Mouse (Mus musculus) v-Abl transformed pro-B cells (cell line): Measurements from ENCODE around the gene Pard6b.

Source experiments
- in situ Hi-C, 2 experiments: fragments of 400-800 bp; cut with MboI; formaldehyde crosslinking; loops; one replicate each; pipeline ENCODE4 v1.15.1; 2025; ENCODE audit not compliant: unreplicated experiment in 2 of 2

The Pard6b gene

DNA sequence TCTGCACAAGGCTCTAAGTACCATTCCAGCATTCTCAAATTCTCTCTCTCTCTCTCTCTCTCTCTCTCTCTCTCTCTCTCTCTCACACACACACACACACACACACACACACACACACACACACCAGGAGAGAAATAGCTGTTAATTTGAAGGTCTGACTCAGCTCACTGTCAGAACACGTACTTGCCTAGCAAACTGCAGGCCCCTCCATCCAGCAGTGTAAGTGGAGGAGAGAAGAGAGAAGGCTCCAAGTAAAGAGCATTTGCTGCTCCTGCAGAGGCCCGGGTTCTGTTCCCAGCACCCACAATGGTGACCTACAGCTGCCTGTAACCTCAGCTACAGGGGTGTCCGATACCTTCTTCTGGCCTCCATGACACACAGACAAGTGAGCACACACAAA is 37.7 kb downstream of the Pard6b start:
- in situ Hi-C loops: loop anchor here (5.0 to 25.0 kb wide), 8 partner anchors 89 to 1976 kb away; partner anchors contain the start of genes Adnp (in 2 of the 2) and Zfp64 (in 1 of the 2)

DNA sequence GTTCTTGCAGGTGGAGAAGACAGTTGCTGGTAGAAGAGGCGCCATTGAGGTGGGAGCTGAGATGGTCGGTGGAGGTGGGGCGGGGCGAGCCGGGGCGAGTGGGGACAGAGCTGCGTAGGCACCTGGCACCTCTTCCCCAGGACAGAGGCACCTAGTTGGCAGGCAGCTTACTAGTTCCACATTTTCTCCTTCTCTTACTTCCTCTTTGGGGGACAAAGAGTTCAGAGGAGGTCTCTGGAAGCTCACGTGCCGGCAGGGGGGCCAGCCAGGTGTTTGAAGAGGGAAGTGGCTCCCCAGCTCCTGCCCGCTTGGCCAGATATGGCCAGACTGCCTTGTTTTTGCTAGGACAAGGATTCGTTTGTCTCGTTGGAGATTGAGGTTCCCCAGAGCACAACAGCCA is 38.3 kb downstream of the Pard6b start:
- in situ Hi-C loops: loop anchor here (5.0 to 25.0 kb wide), 8 partner anchors 88 to 1976 kb away; partner anchors contain the start of genes Adnp (in 2 of the 2) and Zfp64 (in 1 of the 2)

DNA sequence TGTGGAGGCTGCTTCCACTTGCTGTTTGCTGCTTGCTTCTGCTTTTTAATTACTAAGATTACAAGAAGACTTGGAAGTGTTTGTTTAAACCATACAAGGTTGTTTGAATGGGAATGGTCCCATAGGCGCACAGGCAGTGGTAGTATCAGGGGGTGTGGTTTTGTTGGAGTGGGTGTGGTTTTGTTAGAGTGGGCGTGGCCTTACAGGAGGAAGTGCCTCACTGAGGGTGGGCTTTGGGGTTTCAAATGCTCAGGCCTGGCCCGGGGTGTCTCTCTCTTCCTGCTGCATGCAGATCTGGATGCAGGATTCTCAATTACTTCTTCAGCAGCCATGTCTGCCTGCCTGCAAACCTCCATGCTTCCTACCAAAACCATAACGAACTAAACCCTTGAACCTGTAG is 40.1 kb downstream of the Pard6b start:
- in situ Hi-C loops: loop anchor here (25.0 kb wide), 5 partner anchors 91 to 1966 kb away; partner anchors contain the start of genes Adnp (in 1 of the 2) and Zfp64 (in 1 of the 2)

DNA sequence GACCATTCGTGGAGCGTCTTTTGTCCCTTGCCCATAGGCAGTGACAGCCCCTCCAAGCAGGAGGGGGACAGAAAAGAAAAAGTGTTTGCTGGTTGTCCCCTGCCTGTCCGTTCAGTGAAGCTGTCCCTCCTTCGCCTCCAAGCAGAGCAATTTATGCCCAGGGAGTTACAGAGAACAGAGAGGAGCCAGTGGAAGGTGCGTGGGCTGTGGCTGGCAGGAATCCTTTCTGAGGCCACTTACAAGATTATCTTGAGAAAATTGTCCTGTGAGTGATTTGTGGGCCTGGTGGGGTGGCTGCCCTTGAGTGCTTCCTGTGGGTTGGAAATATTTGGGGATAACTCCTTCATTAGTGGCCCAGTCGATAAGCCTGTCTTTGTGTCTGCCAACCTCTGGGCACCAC is 42.8 kb downstream of the Pard6b start:
- in situ Hi-C loops: loop anchor here (25.0 kb wide), 5 partner anchors 89 to 1964 kb away; partner anchors contain the start of genes Adnp (in 1 of the 2) and Zfp64 (in 1 of the 2)

DNA sequence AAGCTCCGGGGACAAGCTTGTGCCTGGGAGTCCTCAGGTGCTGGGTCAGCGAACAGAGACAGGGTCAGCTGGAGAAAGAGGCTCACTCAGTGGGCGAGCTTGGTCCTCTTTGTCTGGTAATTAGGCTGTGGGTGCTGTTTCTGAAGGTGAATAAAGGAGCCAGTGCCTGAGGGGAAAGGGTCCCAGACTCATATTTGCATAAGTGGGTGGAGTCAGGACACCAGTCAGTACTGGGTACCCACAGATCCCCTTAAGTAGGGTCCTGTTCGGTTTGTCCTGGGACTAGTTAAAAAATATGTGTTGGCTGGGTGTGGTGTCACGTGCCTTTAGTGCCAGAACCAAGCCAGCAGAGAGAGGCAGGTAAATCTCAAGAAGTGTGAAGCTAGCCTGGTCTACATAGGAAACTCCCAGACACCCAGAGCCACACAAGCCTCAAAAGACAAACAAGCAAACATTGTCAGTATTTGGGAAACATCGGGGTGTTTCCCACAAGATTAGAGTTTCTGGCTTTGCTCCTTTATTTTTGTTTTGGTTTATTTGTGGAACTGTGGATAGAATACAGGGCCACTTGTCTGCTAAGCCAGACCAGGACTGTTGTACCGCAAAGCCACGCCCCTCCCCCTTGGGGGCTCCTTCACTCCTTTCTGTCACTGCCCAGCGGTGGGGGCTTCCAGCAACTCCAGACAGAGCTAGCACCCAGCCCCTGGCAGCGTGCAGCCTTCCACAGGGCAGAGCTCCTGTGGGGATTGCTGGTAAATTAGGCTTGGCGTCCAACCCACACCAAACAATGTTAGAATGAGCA is 44.7 kb downstream of the Pard6b start:
- in situ Hi-C loops: no loop called here

DNA sequence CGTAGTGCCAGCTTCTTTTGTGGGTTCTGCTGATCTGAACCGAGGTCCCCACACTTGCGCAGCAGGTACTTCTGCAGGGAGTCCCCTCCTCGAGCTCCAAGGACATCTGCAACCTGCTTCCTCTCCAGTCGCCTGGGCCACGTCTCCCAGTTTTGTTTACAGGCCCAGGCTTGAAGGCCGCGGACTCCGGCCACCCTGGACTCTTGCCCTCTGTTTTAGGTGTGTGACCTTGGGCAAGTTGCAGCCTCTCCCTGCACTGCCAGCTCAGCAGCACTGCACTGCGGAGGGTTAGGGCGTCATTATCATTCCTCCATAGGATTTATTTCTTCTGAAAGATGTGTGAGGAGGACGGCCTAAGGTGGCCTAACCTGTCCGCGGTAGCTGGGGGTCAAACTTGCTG is 47.0 kb downstream of the Pard6b start:
- in situ Hi-C loops: no loop called here

DNA sequence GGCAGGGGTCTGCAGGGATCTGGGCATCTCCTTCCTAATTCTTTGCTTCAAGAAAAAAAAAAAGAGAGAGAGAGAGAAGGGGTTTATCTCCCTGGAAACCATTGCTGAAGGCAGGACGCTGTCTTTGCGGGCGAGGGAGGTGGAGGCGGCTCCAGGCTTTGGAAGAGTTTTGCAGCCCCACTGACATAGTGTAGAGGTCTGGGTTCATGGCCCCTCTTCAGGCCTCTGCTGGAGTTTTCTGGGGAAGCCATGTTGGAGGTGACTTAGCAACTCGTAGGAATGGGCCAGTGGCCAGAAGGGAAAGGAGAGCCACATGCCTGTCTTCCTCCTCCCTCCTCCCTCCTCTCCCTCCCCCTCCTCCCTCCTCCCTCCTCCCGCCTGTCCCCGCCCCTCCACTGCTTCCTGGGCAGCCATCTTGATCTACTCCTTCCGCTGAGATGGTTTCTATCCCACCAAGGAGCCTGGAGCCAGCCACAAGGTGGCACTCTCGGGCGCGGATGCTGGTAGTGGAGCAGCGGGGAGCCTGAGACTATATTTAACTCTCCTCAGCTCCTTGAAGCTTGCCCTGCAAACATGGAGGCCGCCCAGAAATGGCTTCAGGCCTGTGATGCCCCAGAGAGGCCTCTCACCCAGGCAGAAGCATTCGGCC is 47.5 kb downstream of the Pard6b start:
- in situ Hi-C loops: no loop called here

- in situ Hi-C loops: no loop called here
Observed at GRCm38 (mm10) chr2:168130046-168130445, 49.2 kb downstream of the Pard6b start.

DNA sequence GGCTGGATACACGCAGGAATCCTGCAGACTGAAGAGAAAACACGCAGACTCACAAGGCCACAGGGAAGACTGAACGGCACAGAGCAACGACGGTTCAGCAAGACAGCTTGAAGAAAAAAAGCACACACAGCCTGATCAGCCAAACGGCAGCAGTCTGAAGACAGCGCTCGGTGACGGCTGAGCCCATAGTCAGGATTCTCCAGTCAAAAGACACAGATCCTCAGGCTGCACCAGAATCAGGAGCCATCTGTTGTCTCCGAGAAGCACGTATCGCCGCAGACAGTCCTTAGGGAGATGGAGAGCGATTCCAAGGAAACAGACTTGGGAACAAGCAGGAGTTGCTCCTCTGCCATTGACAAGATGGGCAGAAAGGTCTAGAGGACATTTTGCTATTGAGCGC is 56.4 kb downstream of the Pard6b start:
- in situ Hi-C loops: no loop called here

DNA sequence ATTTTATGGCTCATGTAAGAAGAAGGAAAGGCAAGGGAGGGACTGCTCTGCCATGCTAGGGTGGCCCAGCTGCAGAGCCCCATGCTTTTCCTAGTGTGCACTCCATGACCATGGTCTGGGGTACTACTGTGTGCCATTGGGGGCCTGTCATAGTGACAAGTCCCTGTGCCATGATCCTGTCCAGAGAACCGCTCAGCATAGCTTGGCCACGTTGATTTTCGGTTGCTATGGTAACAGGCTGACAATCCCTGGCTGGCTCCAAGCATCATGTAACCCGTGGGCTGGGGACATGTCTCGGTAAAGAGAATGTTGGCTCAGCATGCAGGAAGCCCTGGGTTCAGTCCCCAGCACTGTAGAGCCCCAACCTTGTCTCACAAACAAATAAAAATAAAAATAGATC is 63.0 kb downstream of the Pard6b start:
- in situ Hi-C loops: no loop called here

DNA sequence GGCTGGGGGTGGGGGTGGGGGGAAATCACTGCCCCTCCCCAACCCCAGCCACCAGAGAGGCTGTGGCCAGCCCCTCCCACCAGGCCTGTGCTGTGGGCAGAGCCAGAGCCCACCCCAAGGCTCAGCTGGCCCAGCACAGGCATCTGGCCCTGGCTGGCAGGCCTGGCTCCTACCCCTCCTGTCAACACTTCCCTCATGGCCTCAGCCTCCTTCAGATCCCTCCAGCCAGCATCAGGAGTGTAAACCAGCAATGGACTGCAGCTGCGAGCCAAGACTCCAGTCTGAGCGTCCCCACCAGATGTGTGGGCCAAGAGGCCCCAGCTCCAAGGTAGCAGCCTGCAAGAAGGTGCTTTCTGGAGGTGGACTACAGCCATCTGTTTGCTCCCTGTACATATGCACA is 64.6 kb downstream of the Pard6b start:
- in situ Hi-C loops: no loop called here

DNA sequence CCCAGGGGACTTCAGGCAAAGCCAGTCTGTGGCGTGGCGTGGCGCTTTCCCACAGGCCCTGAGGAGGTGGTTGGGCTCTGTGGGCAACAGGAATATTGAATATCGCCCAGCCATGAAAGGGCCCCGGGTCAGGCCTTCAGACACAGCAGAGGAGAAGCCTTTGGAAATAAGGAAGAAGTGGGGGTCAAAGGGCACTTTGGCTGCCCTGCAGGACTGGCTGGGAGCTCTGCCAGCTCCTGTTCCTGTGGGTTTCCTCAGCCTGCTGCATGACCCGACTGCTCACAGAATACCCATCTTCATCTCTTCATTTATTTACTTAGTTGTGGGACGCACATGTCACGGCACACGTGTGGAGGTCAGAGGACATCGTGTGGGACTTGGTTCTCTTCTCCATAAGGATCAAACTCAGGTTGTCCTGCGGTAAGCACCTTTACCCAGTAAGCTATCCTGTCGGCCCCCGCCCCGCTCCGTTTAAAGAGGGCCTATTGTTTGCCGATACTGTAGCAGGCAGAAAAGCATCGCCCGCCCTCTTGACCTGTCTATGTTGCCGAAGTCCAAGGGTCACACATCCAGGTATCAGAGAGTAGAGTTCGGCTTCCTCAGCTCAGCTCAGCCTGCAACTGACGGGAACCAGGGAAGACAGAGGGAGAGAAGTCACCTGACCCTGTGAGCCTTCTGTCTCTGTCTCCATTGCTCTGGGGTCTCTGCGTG is 67.1 kb downstream of the Pard6b start:
- in situ Hi-C loops: no loop called here

DNA sequence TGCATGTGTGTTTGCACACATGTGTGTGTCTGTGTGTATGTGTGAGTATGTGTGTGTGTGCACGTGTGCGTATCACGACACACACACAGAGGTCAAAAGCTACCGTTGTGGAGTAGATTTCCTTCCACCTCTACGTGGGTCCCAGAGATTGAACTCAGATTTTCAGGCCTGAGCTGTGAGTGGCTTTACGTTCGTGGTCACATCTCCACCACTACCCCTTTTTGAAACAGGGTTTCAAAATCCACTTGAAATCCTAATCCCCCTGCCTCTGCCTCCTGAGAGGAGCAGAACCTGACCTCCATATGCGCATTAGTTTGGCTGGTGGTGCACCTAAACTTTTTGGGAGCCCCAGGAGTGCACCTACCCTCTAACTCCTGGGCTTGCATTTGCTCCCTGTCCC is 68.4 kb downstream of the Pard6b start:
- in situ Hi-C loops: no loop called here
